Mouse (Mus musculus): ENCODE results near the gene S100a9. TPM values are rescaled to one million over a fixed set of nuclear protein-coding genes. Genes with fewer than 3 reads are reported as not detected.

The S100a9 gene
- polyA plus RNA-seq, 1 experiment: not detected

DNA sequence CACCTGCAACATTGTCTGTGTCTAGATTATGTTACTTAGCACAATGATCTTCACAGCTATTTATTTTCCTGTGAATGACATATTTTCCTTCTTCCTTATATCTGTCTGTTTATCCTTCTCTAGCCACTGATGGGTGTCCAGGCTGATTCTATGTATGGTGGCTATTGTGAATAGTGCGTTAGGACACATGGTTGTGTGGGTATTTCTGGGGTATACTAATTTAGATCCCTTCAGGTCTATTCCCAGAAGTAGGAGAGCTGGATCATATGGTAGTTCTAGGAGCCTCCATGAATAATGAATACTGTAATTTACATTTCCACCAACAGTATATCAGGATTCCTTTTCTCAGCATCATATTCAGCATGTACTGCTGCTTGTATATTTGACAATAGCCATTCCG lies 45.7 kb downstream of the S100a9 start:
- TF ChIP-seq GATA1 (IDR thresholded peaks at IDR 0.05; ENCODE audit: low read length): no peak

- no peak for TF ChIP-seq GATA1 (IDR thresholded peaks at IDR 0.05; ENCODE audit: low read length)
These were observed 46.5 kb downstream of the S100a9 start for GRCm38 (mm10) chr3:90648981-90649380.

- no peak for TF ChIP-seq GATA1 (IDR thresholded peaks at IDR 0.05; ENCODE audit: low read length)
These were observed 48.2 kb downstream of the S100a9 start for GRCm38 (mm10) chr3:90647291-90647690.

DNA sequence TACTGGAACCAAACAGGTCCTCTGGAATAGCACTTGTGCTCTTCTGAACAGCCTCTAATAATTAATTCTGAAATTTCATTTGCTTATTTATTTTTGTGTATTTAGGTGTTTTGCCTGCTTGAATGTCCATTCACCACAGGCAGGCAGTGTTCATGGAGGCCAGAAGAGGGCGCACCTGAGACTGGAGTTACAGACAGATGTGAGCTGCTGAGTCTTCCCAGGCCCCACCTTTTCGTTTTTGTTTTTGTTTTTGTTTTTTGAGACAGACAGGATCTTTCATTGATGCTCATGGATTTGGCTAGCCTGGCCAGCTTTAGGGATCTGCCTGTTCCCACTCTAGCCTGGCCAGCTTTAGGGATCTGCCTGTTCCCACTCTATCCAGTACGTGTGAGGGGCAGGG lies 51.3 kb downstream of the S100a9 start:
- no peak for TF ChIP-seq GATA1 (IDR thresholded peaks at IDR 0.05; ENCODE audit: low read length)

Other genes starting within 250 kb of the S100a9 start
- 0.15 and 0.50 TPM in 2 replicates for gene Npr1, start 229.9 kb downstream of the S100a9 start, polyA plus RNA-seq (2012)
- gene Ilf2, start 219.6 kb downstream of the S100a9 start, polyA plus RNA-seq (2012): 20.2 and 32.3 TPM in 2 replicates
- gene Snapin, start 204.7 kb downstream of the S100a9 start, polyA plus RNA-seq (2012): 3.2 and 3.8 TPM in 2 replicates
- gene Chtop, start 186.2 kb downstream of the S100a9 start, polyA plus RNA-seq (2012): 97.1 and 144 TPM in 2 replicates
- 1.1 and 3.2 TPM in 2 replicates for gene S100a1, start 181.3 kb downstream of the S100a9 start, polyA plus RNA-seq (2012)
- 3.5 and 3.8 TPM in 2 replicates for gene S100a13, start 181.3 kb downstream of the S100a9 start, polyA plus RNA-seq (2012)
- not detected in 2 replicates for gene S100a14, start 168.9 kb downstream of the S100a9 start, polyA plus RNA-seq (2012)
- not detected in 2 replicates for gene S100a16, start 158.5 kb downstream of the S100a9 start, polyA plus RNA-seq (2012)
- not detected in 2 replicates for gene S100a3, start 135.1 kb downstream of the S100a9 start, polyA plus RNA-seq (2012)
- not detected in 2 replicates for gene S100a2, start 105.5 kb downstream of the S100a9 start, polyA plus RNA-seq (2012)
- not detected in 2 replicates for gene Gm42674, start 93.8 kb downstream of the S100a9 start, polyA plus RNA-seq (2012)
- gene S100a4, start 92.0 kb downstream of the S100a9 start, polyA plus RNA-seq (2012): not detected in 2 replicates
- gene S100a5, start 87.2 kb downstream of the S100a9 start, polyA plus RNA-seq (2012): not detected in 2 replicates
- gene S100a6, start 82.8 kb downstream of the S100a9 start, polyA plus RNA-seq (2012): not detected in 2 replicates
- not detected in 2 replicates for gene S100a7a, start 41.7 kb downstream of the S100a9 start, polyA plus RNA-seq (2012)
- gene S100a8, start 26.7 kb downstream of the S100a9 start, polyA plus RNA-seq (2012): not detected in 2 replicates
- gene Pglyrp4, start 31.2 kb upstream of the S100a9 start, polyA plus RNA-seq (2012): not detected in 2 replicates
- not detected in 2 replicates for gene Gm5849, start 82.2 kb upstream of the S100a9 start, polyA plus RNA-seq (2012)